Mouse (Mus musculus) lung, adult 10 weeks (tissue): ENCODE measurements around the gene Pnn. TPM values are rescaled to one million over a fixed set of nuclear protein-coding genes. Genes with fewer than 3 reads are reported as not detected.

Experiments used
- polyA plus RNA-seq: library from polyadenylated mRNA; stranded (reverse); fragments of 350-450 nt; fragmentation: Illumina TruSeq; extraction: RNeasy Lipid Tissue Mini Kit (QIAGEN cat#74804); gene quantifications from one replicate; pipeline ENCODE4 v1.2.3, GENCODE M21; 2014; ENCODE audit warnings: low read depth, low replicate concordance; ENCODE audit not compliant: insufficient read depth

Pnn gene
- polyA plus RNA-seq = 16.6 TPM

DNA sequence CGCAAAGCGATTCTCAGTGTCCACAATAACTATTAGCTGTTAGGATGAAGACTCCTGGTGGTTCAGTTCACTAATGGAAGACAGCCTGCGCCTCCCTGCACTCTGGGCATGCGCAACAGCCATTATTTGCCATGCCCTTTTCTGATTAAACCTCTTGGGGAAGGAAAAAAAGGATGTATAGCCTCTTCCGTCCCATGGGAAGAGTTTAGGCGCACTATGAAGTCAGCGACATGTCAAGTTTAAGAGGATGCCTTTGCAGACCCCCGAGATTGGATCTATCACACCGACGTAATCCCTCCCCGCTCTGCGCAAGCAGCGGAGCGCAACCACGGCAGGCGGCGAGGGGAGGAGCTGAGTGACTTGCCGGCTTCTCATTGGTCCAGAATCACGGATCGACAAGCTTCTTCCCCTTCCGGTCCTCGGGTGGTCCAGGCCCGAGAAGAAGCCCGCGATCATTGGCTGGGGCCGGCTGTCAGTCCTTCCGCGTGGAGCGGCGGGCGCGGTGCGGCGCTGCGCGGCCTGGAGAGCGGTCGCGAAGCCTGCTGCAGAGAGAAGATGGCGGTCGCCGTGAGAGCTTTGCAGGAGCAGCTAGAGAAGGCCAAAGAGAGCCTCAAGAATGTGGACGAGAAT is at the start of gene Pnn:
Gene Pnn (plus strand): TSS at position 437 of the 630 bp plus-strand sequence.

DNA sequence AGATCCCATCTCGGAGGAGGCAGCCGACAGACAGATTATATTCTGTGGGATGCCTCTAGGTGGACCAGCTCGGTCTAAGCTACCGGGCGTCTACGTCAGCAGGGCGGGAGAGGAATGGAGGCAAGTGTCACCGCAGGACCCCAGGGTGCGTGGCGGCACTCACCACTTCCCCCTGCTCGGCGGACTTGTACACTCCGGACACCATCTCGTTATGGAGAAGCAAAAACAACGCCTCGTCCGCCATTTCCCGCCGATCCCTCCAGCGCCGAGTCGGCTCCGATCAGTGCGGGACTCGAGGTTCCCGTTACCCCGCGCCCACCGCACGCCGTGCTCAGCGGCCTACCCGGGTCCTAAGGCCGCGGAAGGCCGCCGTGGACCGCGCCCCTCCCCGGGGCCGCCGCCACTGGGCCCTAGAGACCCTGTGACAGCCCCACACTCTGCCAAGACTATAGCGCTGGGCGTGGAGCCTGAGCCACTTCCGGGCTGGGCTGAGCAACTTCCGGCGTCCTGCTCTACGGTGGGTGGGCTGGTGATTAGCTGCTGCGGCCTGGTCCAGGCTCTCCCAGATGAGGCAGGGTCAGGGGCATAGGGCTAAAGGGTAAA is 5.6 kb upstream of the Pnn start, which contains the start of gene Trappc6b:
Gene Trappc6b (minus strand): TSS at position 480 of the 603 bp plus-strand sequence.

DNA sequence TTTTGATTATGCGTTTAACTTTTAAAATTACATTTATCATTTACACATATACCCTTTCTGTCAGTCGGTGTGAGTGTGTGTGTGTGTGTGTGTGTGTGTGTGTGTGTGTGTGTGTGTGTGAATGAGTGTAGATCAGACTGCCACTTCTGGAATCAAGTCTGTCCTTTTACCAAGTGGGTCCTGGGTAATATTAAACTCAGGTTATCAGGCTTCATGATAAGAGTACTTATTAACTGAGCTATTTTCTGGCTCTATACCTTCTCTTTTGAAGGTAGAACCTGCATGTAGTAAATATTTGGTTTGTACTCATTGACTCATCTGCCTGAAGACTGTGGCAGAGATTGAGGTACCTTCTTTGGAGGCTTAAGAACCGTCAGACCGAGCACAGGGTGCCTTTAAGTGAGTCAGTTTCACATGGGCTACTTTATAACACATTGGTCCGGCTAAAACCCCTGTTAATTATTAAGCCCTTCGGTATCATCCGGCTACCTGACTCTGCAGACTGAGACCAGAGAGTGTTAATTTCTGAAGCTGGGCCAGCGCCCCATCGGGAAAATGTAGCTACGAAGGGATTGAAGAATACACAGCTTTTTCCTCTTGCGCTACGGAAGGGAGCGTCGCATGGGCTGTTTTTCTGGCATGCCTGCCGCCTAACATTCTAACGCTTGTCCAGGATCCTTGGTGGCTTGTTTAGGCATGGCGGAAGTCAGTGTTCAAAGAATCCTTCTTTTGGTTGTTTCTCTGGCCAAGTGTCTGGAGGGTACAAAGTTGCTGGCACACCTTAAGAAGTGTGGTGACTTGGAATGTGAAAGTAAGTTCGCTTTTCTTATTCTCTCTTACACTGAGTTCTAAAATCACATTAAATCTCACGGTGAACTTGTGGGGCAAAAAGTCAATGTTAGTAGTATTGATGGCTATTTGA is 28.7 kb downstream of the Pnn start, which contains the start of gene Mia2:
Gene Mia2 (plus strand): TSS at position 696 of the 922 bp plus-strand sequence.

Other genes starting within 250 kb of the Pnn start
- gene Sec23a, start 54.9 kb upstream of the Pnn start, polyA plus RNA-seq = 10.3 TPM
- 9.3 TPM for gene Gemin2, start 53.5 kb upstream of the Pnn start, polyA plus RNA-seq
- 80.2 TPM for gene Trappc6b, start 5.4 kb upstream of the Pnn start, polyA plus RNA-seq
- 39.9 TPM for gene Mia2, start 28.9 kb downstream of the Pnn start, polyA plus RNA-seq
- 12.3 TPM for gene Fbxo33, start 152.8 kb downstream of the Pnn start, polyA plus RNA-seq